Mouse (Mus musculus) cerebellum, adult 2 months (tissue): ENCODE results near the gene Nsrp1. TPM values are rescaled to one million over a fixed set of nuclear protein-coding genes. Genes with fewer than 3 reads are reported as not detected.

ENCODE experiments used
- DNase-seq, 2 experiments: peaks; one replicate each; pipeline ENCODE4 v3.0.0; 2021
- H3K27ac ChIP-seq: fragments of 200-500 bp; 2 replicates; pipeline ENCODE4 v1.5.1; 2012; ENCODE audit warnings: low read length, control low read depth, inconsistent platforms; ENCODE audit not compliant: insufficient read depth
- H3K27me3 ChIP-seq: fragments of 200-500 bp; 2 replicates; pipeline ENCODE4 v1.6.1; 2012; ENCODE audit warnings: inconsistent platforms, mild to moderate bottlenecking, low read length, moderate library complexity; ENCODE audit not compliant: control insufficient read depth, insufficient read depth
- H3K4me1 ChIP-seq: fragments of 200-500 bp; 2 replicates; pipeline ENCODE4 v1.6.1; 2011; ENCODE audit warnings: low read length; ENCODE audit not compliant: control insufficient read depth, insufficient read depth
- H3K4me3 ChIP-seq: fragments of 200-500 bp; replicated peaks from 2 replicates; pipeline ENCODE3; 2011; ENCODE audit warnings: mild to moderate bottlenecking, low read depth, low read length, control low read depth; ENCODE audit not compliant: insufficient read depth
- CTCF ChIP-seq: fragments of 200-500 bp; IDR thresholded peaks from 2 replicates; pipeline ENCODE4 v1.5.1; 2011; ENCODE audit warnings: low read depth, mild to moderate bottlenecking, control low read depth, low read length, moderate library complexity, borderline replicate concordance; ENCODE audit not compliant: insufficient read depth
- POLR2A ChIP-seq: fragments of 200-500 bp; IDR thresholded peaks from 2 replicates; pipeline ENCODE4 v1.6.1; 2011; ENCODE audit warnings: low read length, control low read depth, borderline replicate concordance; ENCODE audit not compliant: insufficient read depth
- WGBS: fragments of 180-500 bp; shearing (Covaris S2); methylation state at CpG from one replicate; pipeline ENCODE4 v1.1.7; 2018; 5-methylcytosine and 5-hydroxymethylcytosine counted together
- polyA plus RNA-seq: library from polyadenylated mRNA; depleted of rRNA; stranded (reverse); fragments of >200 nt; gene quantifications from 2 replicates; pipeline ENCODE4 v1.2.3, GENCODE M21; 2012; rRNA removed

The Nsrp1 gene
- polyA plus RNA-seq, 1 experiment = 11.8 TPM

GRCm38 (mm10) chr11:76997305-76997704 is 80.9 kb downstream of the Nsrp1 start:
- Histone ChIP-seq H3K27ac (no peak overlapping the region), H3K4me1 (no peaks in the 10 kb centered on the region), H3K4me3 (peak overlapping the region; percentile 60), H3K27me3 (peaks cover 7% of the 10 kb centered on the region; the same call in 1 of the 2 replicates)
- under 1% methylated on average over 21 of the region's 21 CpGs for WGBS
- TF ChIP-seq POLR2A = no peak
- TF ChIP-seq CTCF = peak; percentile 80
- DNase-seq = peak; percentile 71 to 83

DNA sequence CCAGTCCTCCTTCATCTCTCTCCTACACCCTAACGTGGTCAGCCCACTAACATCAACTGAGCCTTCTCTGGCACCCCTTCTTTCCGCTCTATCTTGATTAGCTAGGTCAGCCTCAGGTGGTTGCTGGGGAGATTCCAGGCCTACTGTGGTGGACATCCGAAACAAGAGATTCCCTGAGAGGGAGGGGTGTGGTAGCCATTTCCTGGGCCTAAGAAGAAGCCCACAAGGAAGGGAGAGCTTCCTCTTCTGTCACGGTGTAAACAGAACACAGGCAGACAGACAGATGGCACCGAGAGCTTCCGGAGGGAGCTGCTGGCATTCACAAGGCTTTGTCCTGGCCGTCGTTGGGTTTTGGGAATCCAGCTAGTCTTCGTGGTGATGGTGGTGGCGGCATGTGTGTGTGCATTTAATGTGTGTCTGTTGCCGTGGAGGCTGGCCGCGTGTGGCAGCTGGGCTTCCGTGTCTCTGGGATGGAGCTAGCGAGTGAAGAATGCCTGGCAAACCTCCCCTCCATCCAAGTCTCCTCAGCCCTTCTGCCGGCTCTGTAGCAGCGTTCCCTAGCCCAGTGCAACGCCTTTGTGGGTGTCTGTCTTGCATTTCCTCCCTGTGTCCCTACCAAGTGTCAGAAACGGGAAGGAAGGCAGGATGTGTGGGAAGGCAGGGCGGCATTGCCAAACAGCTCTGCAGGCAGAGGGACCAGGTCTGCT is 82.1 kb downstream of the Nsrp1 start:
- TF ChIP-seq CTCF (no peak), POLR2A (no peak)
- no peak overlapping the region for H3K27ac ChIP-seq
- WGBS = 23% methylated on average over 20 of the region's 20 CpGs
- H3K4me1 ChIP-seq = no peaks in the 10 kb centered on the region
- no peak overlapping the region for H3K4me3 ChIP-seq
- DNase-seq = no peak
- peaks cover 7% of the 10 kb centered on the region; the same call in 1 of the 2 replicates for H3K27me3 ChIP-seq

Other genes with a start within 250 kb of the Nsrp1 start
- 28.5 and 31.8 TPM in 2 replicates for gene Cpd, start 231.4 kb downstream of the Nsrp1 start, polyA plus RNA-seq
- 0.33 TPM in 1 of 2 replicates, not detected in the other for gene Tmigd1, start 176.3 kb downstream of the Nsrp1 start, polyA plus RNA-seq
- gene Blmh, start 153.6 kb downstream of the Nsrp1 start, polyA plus RNA-seq = 42.0 and 45.9 TPM in 2 replicates
- 4.7 and 4.8 TPM in 2 replicates for gene Slc6a4, start 79.8 kb downstream of the Nsrp1 start, polyA plus RNA-seq
- 1.2 and 1.7 TPM in 2 replicates for gene Efcab5, start 110.5 kb upstream of the Nsrp1 start, polyA plus RNA-seq
- 14.3 and 14.5 TPM in 2 replicates for gene Ssh2, start 137.9 kb upstream of the Nsrp1 start, polyA plus RNA-seq